Mouse (Mus musculus) heart, embryonic 16.5 days (tissue): Measurements from ENCODE around the gene Sp9. TPM values are rescaled to one million over a fixed set of nuclear protein-coding genes. Genes with fewer than 3 reads are reported as not detected.

Source experiments
- ATAC-seq: fragments of 200-750 bp; cut with Nextera tagmentation; replicated peaks from 2 replicates; pipeline ENCODE4 v1.8.0; 2017; ENCODE audit warnings: moderate number of reproducible peaks; ENCODE audit not compliant: insufficient read depth, low FRiP score; ENCODE audit errors: extremely low read depth
- H3K27ac ChIP-seq: fragments of 300-500 bp; sonication (generic); 2 replicates; pipeline ENCODE4 v1.5.1; 2014; ENCODE audit warnings: mild to moderate bottlenecking, low read length, control low read depth, moderate library complexity
- H3K27me3 ChIP-seq: fragments of 300-500 bp; sonication (generic); 2 replicates; pipeline ENCODE4 v1.6.1; 2014; ENCODE audit warnings: low read length, mixed read lengths; ENCODE audit not compliant: control insufficient read depth, insufficient read depth
- H3K36me3 ChIP-seq: fragments of 300-500 bp; sonication (generic); 2 replicates; pipeline ENCODE4 v1.6.1; 2014; ENCODE audit not compliant: control insufficient read depth, insufficient read depth
- H3K4me1 ChIP-seq: fragments of 300-500 bp; sonication (generic); 2 replicates; pipeline ENCODE4 v1.6.1; 2014; ENCODE audit warnings: low read length, mixed read lengths; ENCODE audit not compliant: control insufficient read depth, insufficient read depth
- H3K4me2 ChIP-seq: fragments of 300-500 bp; sonication (generic); 2 replicates; pipeline ENCODE4 v1.6.1; 2014; ENCODE audit warnings: low read depth, mild to moderate bottlenecking, control low read depth, low read length
- H3K4me3 ChIP-seq: fragments of 300-500 bp; sonication (generic); 2 replicates; pipeline ENCODE4 v1.5.1; 2014; ENCODE audit warnings: mild to moderate bottlenecking, control low read depth, low read length
- H3K9ac ChIP-seq: fragments of 300-500 bp; sonication (generic); 2 replicates; pipeline ENCODE4 v1.6.1; 2014; ENCODE audit warnings: low read length, control low read depth
- H3K9me3 ChIP-seq: fragments of 300-500 bp; sonication (generic); replicated peaks from 2 replicates; pipeline ENCODE4 v1.6.1; 2016; ENCODE audit warnings: low read length; ENCODE audit not compliant: control insufficient read depth
- WGBS: fragments of 180-500 bp; shearing (Covaris S2); extraction: QIAGEN DNeasy Blood & Tissue Kit; methylation state at CpG from one replicate; pipeline ENCODE4 v1.1.7; 2014; 5-methylcytosine and 5-hydroxymethylcytosine counted together
- polyA plus RNA-seq: library from polyadenylated mRNA; unstranded; fragments of >200 nt; fragmentation: Nextera tagmentation; extraction: Ambion mirVana; gene quantifications from 2 replicates; pipeline ENCODE4 v1.2.1, GENCODE M21; 2015

Gene Sp9
- polyA plus RNA-seq, 1 experiment from 2014 or later: not detected

DNA sequence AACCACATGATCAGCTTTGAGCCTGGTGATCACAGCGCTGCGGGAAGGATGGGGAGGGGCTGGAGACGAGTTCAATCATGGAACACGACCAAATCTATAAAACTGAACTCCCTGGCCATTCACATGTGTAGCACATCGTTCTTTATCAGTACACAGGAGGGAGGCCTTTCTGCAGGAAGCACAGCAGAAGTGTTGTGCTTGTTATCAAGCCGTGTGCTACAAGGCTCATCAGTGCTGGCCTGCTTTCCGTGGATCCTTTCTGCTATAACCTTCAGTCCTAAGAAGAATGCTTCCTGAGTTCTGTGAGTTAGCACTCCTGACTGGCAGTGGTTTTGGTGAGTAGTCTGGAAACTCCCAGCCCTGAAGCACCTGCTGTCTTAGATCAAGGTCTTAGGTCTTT lies 23.3 kb downstream of the Sp9 start:
- Histone ChIP-seq H3K4me1 (no peaks in the 10 kb centered on the region), H3K9me3 (no peaks in the 10 kb centered on the region), H3K9ac (no peak overlapping the region), H3K4me2 (no peak overlapping the region), H3K27ac (no peak overlapping the region), H3K4me3 (no peak overlapping the region), H3K27me3 (no peaks in the 10 kb centered on the region), H3K36me3 (peaks cover 4% of the 10 kb centered on the region; the same call in 1 of the 2 replicates)
- WGBS: 62% methylated on average over 7 of the region's 7 CpGs
- no peak for ATAC-seq

DNA sequence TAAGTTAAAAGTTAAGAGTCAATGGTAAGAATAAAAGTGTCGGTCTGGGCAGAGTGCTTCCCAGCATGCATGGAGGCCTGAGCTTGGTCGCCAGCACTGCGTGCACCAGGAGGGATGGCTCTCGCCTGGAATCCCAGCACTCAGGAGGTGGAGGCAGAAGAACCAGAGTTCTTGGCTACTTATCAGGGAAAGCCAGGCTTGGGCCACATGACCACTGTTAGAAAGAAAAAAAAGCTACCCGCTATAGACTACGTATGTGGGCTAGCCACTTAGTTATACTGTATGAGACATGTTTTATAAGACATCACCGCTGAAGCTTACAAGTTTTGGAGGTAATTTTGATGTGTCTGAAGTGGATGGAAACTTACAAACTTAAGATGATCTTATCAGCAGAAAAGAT lies 26.4 kb downstream of the Sp9 start:
- no peak for ATAC-seq
- H3K27ac ChIP-seq: no peak overlapping the region
- no peaks in the 10 kb centered on the region for H3K27me3 ChIP-seq
- no peak overlapping the region for H3K4me3 ChIP-seq
- peaks cover 18% of the 10 kb centered on the region for H3K36me3 ChIP-seq
- 80% methylated on average over 7 of the region's 7 CpGs for WGBS
- H3K9ac ChIP-seq: no peak overlapping the region
- no peak overlapping the region for H3K4me2 ChIP-seq
- no peaks in the 10 kb centered on the region for H3K4me1 ChIP-seq
- H3K9me3 ChIP-seq: no peaks in the 10 kb centered on the region

DNA sequence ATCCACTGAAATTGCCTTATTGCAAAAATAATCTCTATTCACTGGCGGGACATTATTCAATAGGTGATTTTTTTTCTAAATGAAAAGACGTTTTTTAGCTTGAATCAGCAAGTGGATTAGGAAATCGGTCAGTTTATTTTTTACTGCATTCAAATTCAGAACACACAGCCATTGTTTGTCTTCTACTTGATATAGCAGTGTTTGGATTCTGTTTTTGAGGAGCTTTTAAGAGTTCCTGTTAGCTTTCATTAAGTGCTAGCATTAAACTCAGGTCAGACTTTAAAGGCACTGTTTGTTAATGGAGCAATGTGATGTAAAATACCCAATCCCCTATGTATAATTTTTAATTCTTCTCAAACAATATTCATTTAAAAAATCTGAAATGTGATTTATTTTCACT lies 27.1 kb downstream of the Sp9 start:
- Histone ChIP-seq H3K4me1 (no peaks in the 10 kb centered on the region), H3K27me3 (no peaks in the 10 kb centered on the region), H3K4me2 (no peak overlapping the region), H3K9ac (no peak overlapping the region), H3K9me3 (no peaks in the 10 kb centered on the region), H3K36me3 (peaks cover 20% of the 10 kb centered on the region), H3K4me3 (no peak overlapping the region), H3K27ac (no peak overlapping the region)
- WGBS: 91% methylated on average over 3 of the region's 3 CpGs
- no peak for ATAC-seq

DNA sequence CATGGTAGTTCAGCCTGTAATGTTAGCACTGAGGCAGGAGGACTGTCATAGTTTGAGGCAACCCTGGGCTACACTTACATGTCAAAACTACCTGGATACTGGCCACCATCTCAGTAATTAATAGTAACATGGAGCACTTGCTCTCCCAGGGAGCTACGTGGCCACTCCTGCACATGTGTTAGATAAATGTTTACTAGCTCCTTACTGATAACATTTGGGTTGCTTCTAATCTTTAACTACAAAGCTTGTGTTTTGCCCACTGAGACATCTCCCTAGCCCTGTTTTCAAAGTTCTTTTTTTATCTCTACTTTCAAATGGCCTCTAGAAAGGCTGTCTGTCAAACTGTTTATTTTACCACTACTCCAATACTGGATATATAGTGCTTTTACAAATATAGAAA lies 30.3 kb downstream of the Sp9 start:
- Histone ChIP-seq H3K4me1 (no peaks in the 10 kb centered on the region), H3K4me3 (no peak overlapping the region), H3K9me3 (no peaks in the 10 kb centered on the region), H3K4me2 (no peak overlapping the region), H3K27ac (no peak overlapping the region), H3K27me3 (no peaks in the 10 kb centered on the region), H3K36me3 (peaks cover 30% of the 10 kb centered on the region), H3K9ac (no peak overlapping the region)
- ATAC-seq: no peak
- WGBS: 56% methylated on average over 1 of the region's 1 CpGs

DNA sequence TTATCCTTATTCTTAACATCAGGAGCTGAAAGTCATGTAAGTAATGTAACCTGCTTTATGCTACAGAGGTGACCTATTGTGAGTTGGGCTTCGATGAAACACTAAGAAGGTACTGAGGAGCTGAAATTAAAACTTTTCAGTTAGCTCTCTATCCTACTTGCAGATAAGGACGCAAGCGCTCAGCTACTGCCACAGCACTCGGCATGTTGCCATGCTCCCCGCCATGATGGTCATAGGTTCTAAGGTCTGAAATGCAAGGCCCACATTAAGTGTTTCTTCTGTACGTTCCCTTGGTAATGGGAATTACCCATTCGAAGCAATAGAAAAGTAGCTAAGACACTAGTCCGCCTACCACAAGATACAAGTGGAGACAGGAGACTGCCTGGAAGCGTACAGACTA lies 31.0 kb downstream of the Sp9 start:
- Histone ChIP-seq H3K9ac (no peak overlapping the region), H3K36me3 (peaks cover 36% of the 10 kb centered on the region), H3K27me3 (no peaks in the 10 kb centered on the region), H3K4me1 (no peaks in the 10 kb centered on the region), H3K4me2 (no peak overlapping the region), H3K27ac (no peak overlapping the region), H3K4me3 (no peak overlapping the region), H3K9me3 (no peaks in the 10 kb centered on the region)
- WGBS: 91% methylated on average over 9 of the region's 9 CpGs
- ATAC-seq: no peak

DNA sequence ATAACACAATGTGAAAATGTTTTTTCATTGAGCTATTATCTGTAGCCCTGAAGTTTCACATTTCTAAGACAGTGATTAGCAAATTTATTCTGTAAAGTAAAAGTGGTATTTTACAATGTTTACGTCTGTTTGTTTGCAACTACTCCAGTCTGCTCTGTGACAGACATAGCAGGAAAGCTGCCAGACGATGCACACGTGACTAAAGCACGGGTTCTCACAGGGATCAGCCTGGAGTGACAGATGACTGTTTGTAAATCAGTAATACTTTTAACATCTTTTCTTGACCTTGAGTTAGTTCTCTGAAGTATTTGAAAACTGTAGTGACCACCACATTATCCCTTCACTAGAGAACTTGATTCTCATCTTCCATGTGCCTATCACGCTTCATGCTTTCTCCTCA lies 32.8 kb downstream of the Sp9 start:
- H3K4me2 ChIP-seq: no peak overlapping the region
- 87% methylated on average over 5 of the region's 5 CpGs for WGBS
- H3K4me1 ChIP-seq: no peaks in the 10 kb centered on the region
- no peaks in the 10 kb centered on the region for H3K9me3 ChIP-seq
- H3K4me3 ChIP-seq: no peak overlapping the region
- no peak overlapping the region for H3K27ac ChIP-seq
- no peaks in the 10 kb centered on the region for H3K27me3 ChIP-seq
- ATAC-seq: no peak
- H3K36me3 ChIP-seq: peaks cover 47% of the 10 kb centered on the region
- no peak overlapping the region for H3K9ac ChIP-seq

DNA sequence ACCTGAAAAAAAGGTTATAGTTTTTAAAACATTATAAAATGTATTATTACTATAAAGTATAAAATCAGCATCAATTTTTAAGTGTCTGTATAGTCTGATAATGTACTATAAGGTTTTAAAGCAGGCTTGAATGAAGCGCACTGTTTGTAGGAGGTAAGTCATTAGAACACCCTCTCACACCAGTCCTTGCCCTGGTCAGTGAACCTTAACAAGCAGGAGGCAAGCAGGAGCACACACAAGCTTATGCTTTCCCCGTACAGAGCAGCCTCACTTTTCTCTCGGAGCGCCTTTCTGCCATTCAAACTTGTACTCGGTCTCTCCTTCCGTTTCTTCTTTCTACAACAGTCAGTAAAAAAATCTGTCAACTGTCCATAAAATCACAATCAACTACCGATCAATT lies 34.3 kb downstream of the Sp9 start:
- 89% methylated on average over 7 of the region's 7 CpGs for WGBS
- no peak overlapping the region for H3K27ac ChIP-seq

DNA sequence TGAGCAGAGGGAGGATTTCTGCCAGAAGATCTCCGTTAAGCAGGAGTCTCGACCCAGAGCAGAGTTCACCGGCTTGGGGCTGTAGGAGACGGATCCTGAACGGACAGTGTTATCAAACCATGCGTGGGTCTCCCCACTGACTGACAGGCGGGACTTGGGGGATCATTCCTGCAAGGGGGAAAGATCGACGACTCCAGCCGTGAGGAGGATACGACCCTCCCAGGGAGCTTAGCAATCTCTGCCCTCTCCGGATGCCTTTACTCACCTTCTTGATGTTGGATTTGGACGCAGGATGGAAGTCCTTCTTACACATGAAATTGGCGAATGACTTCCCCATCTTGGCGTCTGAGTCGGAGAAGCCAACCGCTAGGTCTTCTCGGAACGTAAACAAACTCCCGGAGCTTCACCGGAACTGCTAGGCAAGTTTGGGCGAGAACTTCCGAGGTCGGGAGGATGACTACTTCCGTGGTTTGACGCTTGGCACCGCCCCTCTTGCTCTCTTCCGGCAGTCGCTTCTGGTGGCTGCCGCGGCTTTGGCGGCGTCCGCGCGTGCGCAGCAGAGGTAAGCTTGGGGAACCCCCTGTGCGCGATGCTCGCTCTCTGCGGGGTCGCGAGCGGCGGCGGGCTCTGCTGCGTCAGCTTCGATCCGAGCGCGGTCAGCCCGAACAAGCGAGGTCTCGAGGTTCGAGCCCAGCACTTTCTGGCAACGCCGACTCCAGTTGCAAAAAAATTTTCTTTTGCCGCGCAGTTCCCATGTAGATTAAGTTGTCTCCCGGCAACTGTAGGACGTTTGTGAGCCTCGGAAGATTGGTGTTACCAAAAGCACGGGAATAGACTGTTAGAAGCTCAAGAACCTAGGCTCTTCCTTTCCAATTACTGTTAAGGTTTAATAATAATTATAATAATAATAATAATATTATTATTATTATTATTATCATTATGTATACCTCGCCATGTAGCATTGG lies 40.7 kb downstream of the Sp9 start, which contains the start of the genes Scrn3 and Cir1:
Gene Scrn3 (plus strand): TSS at position 450 of the 965 bp plus-strand sequence.
Gene Cir1 (minus strand): TSS at position 550 of the 965 bp plus-strand sequence.
- peaks cover 12% of the 10 kb centered on the region for H3K4me1 ChIP-seq
- no peaks in the 10 kb centered on the region for H3K27me3 ChIP-seq
- ATAC-seq: peak; percentile 98
- no peaks in the 10 kb centered on the region for H3K9me3 ChIP-seq
- peak within 1 kb of the TSS; percentile 94 for H3K27ac ChIP-seq
- peak within 1 kb of the TSS; percentile 96 for H3K4me2 ChIP-seq
- peaks cover 19% of the 10 kb centered on the region for H3K36me3 ChIP-seq
- peak within 1 kb of the TSS; percentile 87 for H3K9ac ChIP-seq
- under 1% methylated on average over 64 of the region's 64 CpGs for WGBS
- peak within 1 kb of the TSS; percentile 96 for H3K4me3 ChIP-seq

More for the DNA sequence above, 34.3 kb downstream of the Sp9 start:
- H3K27me3 ChIP-seq: no peaks in the 10 kb centered on the region
- no peak overlapping the region for H3K4me3 ChIP-seq
- no peak overlapping the region for H3K4me2 ChIP-seq
- no peak overlapping the region for H3K9ac ChIP-seq
- H3K36me3 ChIP-seq: peaks cover 49% of the 10 kb centered on the region
- ATAC-seq: no peak
- peaks cover 1% of the 10 kb centered on the region; the same call in 1 of the 2 replicates for H3K4me1 ChIP-seq
- no peaks in the 10 kb centered on the region for H3K9me3 ChIP-seq

DNA sequence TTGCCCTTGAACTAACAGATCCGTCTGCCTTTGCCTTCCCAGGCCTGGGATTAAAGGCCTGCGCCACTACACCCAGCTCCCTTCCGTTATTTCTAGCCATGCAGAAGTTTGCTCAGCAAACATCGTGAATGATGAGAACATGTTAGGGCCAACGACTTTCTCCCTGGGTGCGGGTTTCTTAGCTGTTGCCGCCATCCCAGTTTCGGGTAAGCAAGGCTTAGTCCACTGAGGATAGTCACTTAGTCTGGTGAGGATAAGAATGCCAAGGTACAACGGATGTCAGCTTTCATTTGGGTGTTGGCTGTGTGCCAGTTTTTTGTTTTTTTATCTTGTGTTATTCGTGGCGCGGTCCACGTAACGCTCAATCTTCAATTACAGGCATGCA lies 41.4 kb downstream of the Sp9 start:
- Histone ChIP-seq H3K27ac (peak overlapping the region; percentile 94), H3K9ac (peak overlapping the region; percentile 85), H3K4me2 (peak overlapping the region; percentile 72), H3K9me3 (no peaks in the 10 kb centered on the region), H3K4me1 (peaks cover 12% of the 10 kb centered on the region), H3K27me3 (no peaks in the 10 kb centered on the region), H3K4me3 (peak overlapping the region; percentile 96), H3K36me3 (peaks cover 15% of the 10 kb centered on the region)
- 16% methylated on average over 14 of the region's 14 CpGs for WGBS
- ATAC-seq: peak; percentile 64
